Mouse (Mus musculus): ENCODE results near the gene Mnt. TPM values are rescaled to one million over a fixed set of nuclear protein-coding genes. Genes with fewer than 3 reads are reported as not detected.

Gene Mnt
- polyA plus RNA-seq, 1 experiment from 2014 or later, result 8.7 TPM

GRCm38 (mm10) chr11:74862129-74862528 lies 31.4 kb downstream of the Mnt start:
- no peaks in the 10 kb centered on the region for H3K27me3 ChIP-seq
- no peak overlapping the region for H3K27ac ChIP-seq (replicated peaks)
- no peaks in the 10 kb centered on the region for H3K9me3 ChIP-seq
- H3K4me2 ChIP-seq (replicated peaks), result no peak overlapping the region
- 90% methylated on average over 5 of the region's 5 CpGs for WGBS
- peaks cover 60% of the 10 kb centered on the region for H3K36me3 ChIP-seq
- H3K4me1 ChIP-seq, result no peaks in the 10 kb centered on the region
- no peak for ATAC-seq (ENCODE audit: low FRiP score, low read depth)
- H3K9ac ChIP-seq (replicated peaks), result no peak overlapping the region
- no peak overlapping the region for H3K4me3 ChIP-seq

GRCm38 (mm10) chr11:74863471-74863870 lies 32.8 kb downstream of the Mnt start:
- Histone ChIP-seq H3K4me1 (no peaks in the 10 kb centered on the region), H3K9me3 (no peaks in the 10 kb centered on the region), H3K4me2 (replicated peaks) (no peak overlapping the region), H3K9ac (replicated peaks) (no peak overlapping the region), H3K27me3 (no peaks in the 10 kb centered on the region), H3K4me3 (no peak overlapping the region), H3K36me3 (peaks cover 63% of the 10 kb centered on the region), H3K27ac (replicated peaks) (no peak overlapping the region)
- no peak for ATAC-seq (ENCODE audit: low FRiP score, low read depth)
- WGBS, result 36% methylated on average over 11 of the region's 11 CpGs

- no peaks in the 10 kb centered on the region for H3K27me3 ChIP-seq
- ATAC-seq (ENCODE audit: low FRiP score, low read depth), result no peak
- H3K27ac ChIP-seq (replicated peaks), result no peak overlapping the region
- H3K9me3 ChIP-seq, result no peaks in the 10 kb centered on the region
- no peak overlapping the region for H3K4me2 ChIP-seq (replicated peaks)
- H3K4me3 ChIP-seq, result no peak overlapping the region
- H3K36me3 ChIP-seq, result peaks cover 60% of the 10 kb centered on the region
- WGBS, result 88% methylated on average over 9 of the region's 9 CpGs
- H3K9ac ChIP-seq (replicated peaks), result no peak overlapping the region
- peaks cover 4% of the 10 kb centered on the region; the same call in 1 of the 2 replicates for H3K4me1 ChIP-seq
Observed at GRCm38 (mm10) chr11:74864421-74864820, 33.7 kb downstream of the Mnt start.

GRCm38 (mm10) chr11:74865252-74865651 lies 34.5 kb downstream of the Mnt start:
- Histone ChIP-seq H3K27ac (replicated peaks) (no peak overlapping the region), H3K4me1 (peaks cover 9% of the 10 kb centered on the region; the same call in 1 of the 2 replicates), H3K9me3 (no peaks in the 10 kb centered on the region), H3K36me3 (peaks cover 53% of the 10 kb centered on the region), H3K9ac (replicated peaks) (no peak overlapping the region), H3K4me3 (no peak overlapping the region), H3K4me2 (replicated peaks) (no peak overlapping the region), H3K27me3 (no peaks in the 10 kb centered on the region)
- 88% methylated on average over 9 of the region's 9 CpGs for WGBS
- no peak for ATAC-seq (ENCODE audit: low FRiP score, low read depth)

GRCm38 (mm10) chr11:74866640-74867039 lies 35.9 kb downstream of the Mnt start:
- H3K4me3 ChIP-seq, result no peak overlapping the region
- no peaks in the 10 kb centered on the region for H3K27me3 ChIP-seq
- ATAC-seq (ENCODE audit: low FRiP score, low read depth), result no peak
- H3K4me1 ChIP-seq, result peaks cover 19% of the 10 kb centered on the region
- H3K27ac ChIP-seq (replicated peaks), result no peak overlapping the region
- H3K36me3 ChIP-seq, result peaks cover 48% of the 10 kb centered on the region
- H3K9ac ChIP-seq (replicated peaks), result no peak overlapping the region
- H3K4me2 ChIP-seq (replicated peaks), result no peak overlapping the region
- 89% methylated on average over 4 of the region's 4 CpGs for WGBS
- H3K9me3 ChIP-seq, result no peaks in the 10 kb centered on the region

- no peak for ATAC-seq (ENCODE audit: low FRiP score, low read depth)
- 91% methylated on average over 2 of the region's 2 CpGs for WGBS
- H3K4me2 ChIP-seq (replicated peaks), result no peak overlapping the region
Observed at GRCm38 (mm10) chr11:74867181-74867580, 36.5 kb downstream of the Mnt start.

GRCm38 (mm10) chr11:74868046-74868760 lies 37.5 kb downstream of the Mnt start:
- H3K9me3 ChIP-seq, result no peaks in the 10 kb centered on the region
- no peak overlapping the region for H3K4me3 ChIP-seq
- H3K36me3 ChIP-seq, result peaks cover 42% of the 10 kb centered on the region
- H3K4me2 ChIP-seq (replicated peaks), result no peak overlapping the region
- H3K27me3 ChIP-seq, result no peaks in the 10 kb centered on the region
- no peak overlapping the region for H3K9ac ChIP-seq (replicated peaks)
- no peak for ATAC-seq (ENCODE audit: low FRiP score, low read depth)
- peak overlapping the region; percentile 76; the same call in 1 of the 2 replicates for H3K27ac ChIP-seq (replicated peaks)
- H3K4me1 ChIP-seq, result peaks cover 19% of the 10 kb centered on the region
- 90% methylated on average over 13 of the region's 13 CpGs for WGBS

More at GRCm38 (mm10) chr11:74867181-74867580, 36.5 kb downstream of the Mnt start:
- H3K9ac ChIP-seq (replicated peaks), result no peak overlapping the region
- H3K4me1 ChIP-seq, result peaks cover 19% of the 10 kb centered on the region
- H3K27me3 ChIP-seq, result no peaks in the 10 kb centered on the region
- H3K36me3 ChIP-seq, result peaks cover 43% of the 10 kb centered on the region
- no peak overlapping the region for H3K27ac ChIP-seq (replicated peaks)
- H3K9me3 ChIP-seq, result no peaks in the 10 kb centered on the region
- no peak overlapping the region for H3K4me3 ChIP-seq

GRCm38 (mm10) chr11:74869603-74870002 lies 38.9 kb downstream of the Mnt start:
- peak overlapping the region; percentile 76 for H3K27ac ChIP-seq (replicated peaks)
- 0 out of 2 replicates have a peak overlapping the region, but pooled peaks have one; percentile 17 for H3K4me2 ChIP-seq (replicated peaks)
- H3K36me3 ChIP-seq, result peaks cover 34% of the 10 kb centered on the region
- H3K4me3 ChIP-seq, result no peak overlapping the region
- WGBS, result 78% methylated on average over 6 of the region's 6 CpGs
- H3K9ac ChIP-seq (replicated peaks), result no peak overlapping the region
- ATAC-seq (ENCODE audit: low FRiP score, low read depth), result peak; percentile 69; the same call in 1 of the 2 replicates
- no peaks in the 10 kb centered on the region for H3K27me3 ChIP-seq
- no peaks in the 10 kb centered on the region for H3K9me3 ChIP-seq
- H3K4me1 ChIP-seq, result peaks cover 21% of the 10 kb centered on the region

- Histone ChIP-seq H3K27me3 (no peaks in the 10 kb centered on the region), H3K4me2 (replicated peaks) (no peak overlapping the region), H3K36me3 (peaks cover 25% of the 10 kb centered on the region), H3K9me3 (no peaks in the 10 kb centered on the region), H3K27ac (replicated peaks) (peak overlapping the region; percentile 76; the same call in 1 of the 2 replicates), H3K4me3 (no peak overlapping the region), H3K9ac (replicated peaks) (no peak overlapping the region), H3K4me1 (peaks cover 25% of the 10 kb centered on the region)
- 83% methylated on average over 4 of the region's 4 CpGs for WGBS
- no peak for ATAC-seq (ENCODE audit: low FRiP score, low read depth)
Observed at GRCm38 (mm10) chr11:74870544-74870943, 39.8 kb downstream of the Mnt start.

GRCm38 (mm10) chr11:74870991-74871622 lies 40.4 kb downstream of the Mnt start:
- Histone ChIP-seq H3K27ac (replicated peaks) (peak overlapping the region; percentile 68), H3K4me1 (peaks cover 26% of the 10 kb centered on the region), H3K9ac (replicated peaks) (no peak overlapping the region), H3K27me3 (no peaks in the 10 kb centered on the region), H3K9me3 (no peaks in the 10 kb centered on the region), H3K4me3 (no peak overlapping the region), H3K4me2 (replicated peaks) (no peak overlapping the region), H3K36me3 (peaks cover 22% of the 10 kb centered on the region)
- ATAC-seq (ENCODE audit: low FRiP score, low read depth), result no peak
- WGBS, result 33% methylated on average over 12 of the region's 12 CpGs

GRCm38 (mm10) chr11:74874630-74875029 lies 43.9 kb downstream of the Mnt start:
- ATAC-seq (ENCODE audit: low FRiP score, low read depth), result no peak

GRCm38 (mm10) chr11:74876801-74877200 lies 46.1 kb downstream of the Mnt start:
- H3K27me3 ChIP-seq, result no peaks in the 10 kb centered on the region
- peaks cover 25% of the 10 kb centered on the region for H3K4me1 ChIP-seq
- H3K4me3 ChIP-seq, result no peak overlapping the region
- peak; percentile 91 for ATAC-seq (ENCODE audit: low FRiP score, low read depth)
- H3K9ac ChIP-seq (replicated peaks), result no peak overlapping the region
- H3K27ac ChIP-seq (replicated peaks), result peak overlapping the region; percentile 86
- H3K4me2 ChIP-seq (replicated peaks), result peak overlapping the region; percentile 42
- WGBS, result 2% methylated on average over 9 of the region's 9 CpGs
- no peaks in the 10 kb centered on the region for H3K9me3 ChIP-seq
- no peaks in the 10 kb centered on the region for H3K36me3 ChIP-seq

More at GRCm38 (mm10) chr11:74874630-74875029, 43.9 kb downstream of the Mnt start:
- Histone ChIP-seq H3K9ac (replicated peaks) (0 out of 2 replicates have a peak overlapping the region, but pooled peaks have one; percentile 16), H3K9me3 (no peaks in the 10 kb centered on the region), H3K27me3 (no peaks in the 10 kb centered on the region), H3K4me1 (peaks cover 36% of the 10 kb centered on the region), H3K27ac (replicated peaks) (no peak overlapping the region), H3K36me3 (no peaks in the 10 kb centered on the region), H3K4me2 (replicated peaks) (no peak overlapping the region), H3K4me3 (no peak overlapping the region)
- WGBS, result 70% methylated on average over 3 of the region's 3 CpGs
